Mouse (Mus musculus): ENCODE results near the gene Pld2.

- TF ChIP-seq POLR2A (IDR thresholded peaks at IDR 0.05; ENCODE audit: insufficient read length, low read depth) (no peak), TCF3 (IDR thresholded peaks at IDR 0.05; ENCODE audit: insufficient read length, low read depth) (no peak), MYOD1 (IDR thresholded peaks at IDR 0.05; ENCODE audit: control insufficient read depth in 1 of 3, insufficient read length in 2 of 3, low read depth in 2 of 3) (no peak), E2F4 (IDR thresholded peaks at IDR 0.05; ENCODE audit: insufficient read depth) (no peak), MAX (IDR thresholded peaks at IDR 0.05; ENCODE audit: low read depth) (no peak), TCF12 (IDR thresholded peaks at IDR 0.05; ENCODE audit: insufficient read depth, poor library complexity, severe bottlenecking) (no peak), CEBPB (IDR thresholded peaks at IDR 0.05; ENCODE audit: insufficient read depth, poor library complexity, severe bottlenecking) (no peak), USF1 (IDR thresholded peaks at IDR 0.05; ENCODE audit: low read depth) (no peak), REST (IDR thresholded peaks at IDR 0.05; ENCODE audit: insufficient read depth, insufficient read length) (no peak), POLR2AphosphoS2 (IDR thresholded peaks at IDR 0.05; ENCODE audit: insufficient read length, low read depth) (no peak), SRF (IDR thresholded peaks at IDR 0.05; ENCODE audit: control insufficient read depth, insufficient read length, low read depth) (no peak), MYOG (IDR thresholded peaks at IDR 0.05; ENCODE audit: control insufficient read depth in 1 of 3, insufficient read depth in 1 of 3, insufficient read length in 2 of 3, low read depth in 2 of 3) (no peak)
These were observed 37.8 kb upstream of the Pld2 start for GRCm38 (mm10) chr11:70502018-70502417.

All from myocyte (in vitro differentiated cells).